Mouse (Mus musculus): Measurements from ENCODE around the gene Lrba.

Lrba gene

GRCm38 (mm10) chr3:86268074-86268702, 43.7 kb downstream of the Lrba start:
- DNase-seq, result no peak

GRCm38 (mm10) chr3:86275651-86276050, 51.2 kb downstream of the Lrba start:
- no peak for DNase-seq

GRCm38 (mm10) chr3:86291326-86291725, 66.8 kb downstream of the Lrba start:
- no peak for DNase-seq

- DNase-seq, result no peak
These were observed 70.4 kb downstream of the Lrba start for GRCm38 (mm10) chr3:86294866-86295265.

GRCm38 (mm10) chr3:86296214-86296613, 71.7 kb downstream of the Lrba start:
- DNase-seq, result no peak

- no peak for DNase-seq
These were observed 84.4 kb downstream of the Lrba start for GRCm38 (mm10) chr3:86308833-86309232.

GRCm38 (mm10) chr3:86310216-86310615, 85.7 kb downstream of the Lrba start:
- no peak for DNase-seq

- DNase-seq, result no peak
These were observed 86.9 kb downstream of the Lrba start for GRCm38 (mm10) chr3:86311406-86311805.

- DNase-seq, result no peak
These were observed 93.2 kb downstream of the Lrba start for GRCm38 (mm10) chr3:86317636-86318035.

- no peak for DNase-seq
These were observed 104.1 kb downstream of the Lrba start for GRCm38 (mm10) chr3:86328531-86328930.

GRCm38 (mm10) chr3:86343261-86343660, 118.8 kb downstream of the Lrba start:
- no peak for DNase-seq

- DNase-seq, result no peak
These were observed 138.0 kb downstream of the Lrba start for GRCm38 (mm10) chr3:86362486-86362885.

GRCm38 (mm10) chr3:86371466-86371865, 147.0 kb downstream of the Lrba start:
- DNase-seq, result no peak

- DNase-seq, result no peak
These were observed 150.8 kb downstream of the Lrba start for GRCm38 (mm10) chr3:86375276-86375675.

- DNase-seq, result no peak
These were observed 158.1 kb downstream of the Lrba start for GRCm38 (mm10) chr3:86382557-86382956.

- DNase-seq, result no peak
These were observed 160.6 kb downstream of the Lrba start for GRCm38 (mm10) chr3:86385047-86385446.

GRCm38 (mm10) chr3:86386246-86386645, 161.8 kb downstream of the Lrba start:
- no peak for DNase-seq

- DNase-seq, result no peak
These were observed 199.3 kb downstream of the Lrba start for GRCm38 (mm10) chr3:86423828-86424227.

GRCm38 (mm10) chr3:86426733-86427132, 202.3 kb downstream of the Lrba start:
- DNase-seq, result no peak

GRCm38 (mm10) chr3:86443497-86443896, 219.0 kb downstream of the Lrba start:
- DNase-seq, result no peak

- no peak for DNase-seq
These were observed 226.7 kb downstream of the Lrba start for GRCm38 (mm10) chr3:86451211-86451610.

GRCm38 (mm10) chr3:86461582-86461981, 237.1 kb downstream of the Lrba start:
- DNase-seq, result no peak

- no peak for DNase-seq
These were observed 265.5 kb downstream of the Lrba start for GRCm38 (mm10) chr3:86489992-86490391.

GRCm38 (mm10) chr3:86500586-86500985, 276.1 kb downstream of the Lrba start:
- DNase-seq, result no peak

GRCm38 (mm10) chr3:86518506-86519109, 294.1 kb downstream of the Lrba start:
- no peak for DNase-seq
